Mouse (Mus musculus) myocyte (in vitro differentiated cells): ENCODE data around the gene Pot1b. TPM values are rescaled to one million over a fixed set of nuclear protein-coding genes. Genes with fewer than 3 reads are reported as not detected.

Source experiments
- H3K27me3 ChIP-seq: one replicate; pipeline ENCODE4 v1.6.1; 2011; ENCODE audit not compliant: control insufficient read depth, insufficient read depth, insufficient read length
- H3K36me3 ChIP-seq: one replicate; pipeline ENCODE4 v1.6.1; 2011; ENCODE audit not compliant: control insufficient read depth, insufficient read depth
- H3K4me2 ChIP-seq: one replicate; pipeline ENCODE4 v1.6.1; 2011; ENCODE audit warnings: low read depth, control low read depth
- H3K4me3 ChIP-seq: one replicate; pipeline ENCODE4 v1.5.1; 2011; ENCODE audit warnings: mild to moderate bottlenecking, control low read depth, moderate library complexity
- H3K79me2 ChIP-seq: one replicate; pipeline ENCODE4 v1.6.1; 2011; ENCODE audit not compliant: control insufficient read depth, insufficient read depth
- H3ac ChIP-seq: one replicate; pipeline ENCODE4 v1.6.1; 2011; ENCODE audit not compliant: control insufficient read depth, insufficient read length
- CEBPB ChIP-seq: IDR thresholded peaks from 2 replicates; pipeline ENCODE4 v1.6.1; 2011; ENCODE audit warnings: mild to moderate bottlenecking, moderate library complexity; ENCODE audit not compliant: poor library complexity, insufficient read depth, severe bottlenecking
- E2F4 ChIP-seq: IDR thresholded peaks from one replicate; pipeline ENCODE4 v1.6.1; 2011; ENCODE audit warnings: mild to moderate bottlenecking, control low read depth, moderate library complexity; ENCODE audit not compliant: insufficient read depth
- MAX ChIP-seq: IDR thresholded peaks from one replicate; pipeline ENCODE4 v1.6.1; 2011; ENCODE audit warnings: low read depth, mild to moderate bottlenecking, control low read depth
- MYOD1 ChIP-seq, 3 experiments: IDR thresholded peaks; one replicate each; pipeline ENCODE4 v1.6.1; 2011; ENCODE audit warnings: control low read depth in 2 of 3, low read depth in 2 of 3, mild to moderate bottlenecking in 2 of 3, moderate library complexity in 1 of 3; ENCODE audit not compliant: insufficient read length in 2 of 3, control insufficient read depth in 1 of 3
- MYOG ChIP-seq, 3 experiments: IDR thresholded peaks; one replicate each; pipeline ENCODE4 v1.6.1; 2011; ENCODE audit warnings: control low read depth in 2 of 3, low read depth in 2 of 3, mild to moderate bottlenecking in 2 of 3; ENCODE audit not compliant: insufficient read length in 2 of 3, control insufficient read depth in 1 of 3, insufficient read depth in 1 of 3
- POLR2A ChIP-seq: IDR thresholded peaks from one replicate; pipeline ENCODE4 v1.6.1; 2011; ENCODE audit warnings: low read depth, mild to moderate bottlenecking, control low read depth, moderate library complexity; ENCODE audit not compliant: insufficient read length
- POLR2AphosphoS2 ChIP-seq: IDR thresholded peaks from one replicate; pipeline ENCODE4 v1.6.1; 2011; ENCODE audit warnings: low read depth, control low read depth; ENCODE audit not compliant: insufficient read length
- REST ChIP-seq: IDR thresholded peaks from one replicate; pipeline ENCODE4 v1.6.1; 2011; ENCODE audit warnings: mild to moderate bottlenecking, control low read depth, moderate library complexity; ENCODE audit not compliant: insufficient read depth, insufficient read length
- SRF ChIP-seq: IDR thresholded peaks from one replicate; pipeline ENCODE4 v1.6.1; 2011; ENCODE audit warnings: low read depth; ENCODE audit not compliant: control insufficient read depth, insufficient read length
- TCF12 ChIP-seq: IDR thresholded peaks from one replicate; pipeline ENCODE4 v1.6.1; 2011; ENCODE audit warnings: mild to moderate bottlenecking, control low read depth; ENCODE audit not compliant: poor library complexity, insufficient read depth, severe bottlenecking
- TCF3 ChIP-seq: IDR thresholded peaks from one replicate; pipeline ENCODE4 v1.6.1; 2011; ENCODE audit warnings: low read depth, control low read depth; ENCODE audit not compliant: insufficient read length
- USF1 ChIP-seq: IDR thresholded peaks from one replicate; pipeline ENCODE4 v1.6.1; 2011; ENCODE audit warnings: low read depth, mild to moderate bottlenecking, control low read depth, moderate library complexity
- polyA plus RNA-seq: library from polyadenylated mRNA; unstranded; fragments of >200 nt; fragmentation: generic; extraction: Trizol; gene quantifications from one replicate; pipeline ENCODE4 v1.2.1, GENCODE M21; 2012; ENCODE audit warnings: missing spikeins

Gene Pot1b
- polyA plus RNA-seq, 1 experiment = 0.96 TPM

DNA sequence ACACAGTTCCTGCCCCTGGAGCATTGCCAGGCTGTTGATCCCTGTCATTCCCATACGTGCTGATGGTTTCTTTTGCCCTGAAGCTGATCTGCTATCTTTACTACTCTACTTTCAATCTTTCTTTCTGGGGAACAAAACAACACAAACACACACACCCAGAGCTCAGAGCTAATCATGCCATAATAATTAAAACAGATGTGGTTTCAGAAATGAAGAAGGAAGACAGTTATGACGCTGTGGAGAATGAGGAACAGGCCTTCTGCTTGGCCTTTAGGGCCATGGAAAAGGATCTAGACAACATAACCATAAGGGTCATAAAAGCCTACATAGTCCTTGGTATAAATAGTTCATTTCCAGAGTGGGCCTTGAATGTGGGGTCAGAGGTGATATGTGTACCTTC lies 9.8 kb upstream of the Pot1b start:
- H3K27me3 ChIP-seq = no peaks in the 10 kb centered on the region
- TF ChIP-seq MAX (no peak), E2F4 (no peak)

DNA sequence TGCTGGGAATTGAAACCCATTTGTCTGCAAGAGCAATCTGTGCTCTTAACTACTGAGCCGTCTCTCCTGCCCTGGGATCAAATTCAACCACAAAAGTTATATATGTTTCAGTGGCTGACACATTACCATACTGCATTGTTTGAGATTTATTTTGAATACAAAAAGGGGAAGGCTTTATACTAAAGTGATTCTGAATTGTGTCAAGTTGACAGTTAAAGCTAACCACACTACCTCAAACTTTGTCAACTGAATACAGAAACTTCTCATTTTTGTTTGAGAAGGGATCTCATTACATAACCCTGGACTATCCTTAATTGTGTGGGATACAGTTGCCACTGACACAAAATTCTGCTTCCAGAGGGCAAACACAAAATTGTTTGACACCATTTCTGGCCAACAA lies 8.8 kb upstream of the Pot1b start:
- no peak overlapping the region for H3K4me3 ChIP-seq
- no peaks in the 10 kb centered on the region for H3K27me3 ChIP-seq
- H3ac ChIP-seq = no peak overlapping the region
- H3K36me3 ChIP-seq = no peaks in the 10 kb centered on the region
- no peak overlapping the region for H3K4me2 ChIP-seq
- TF ChIP-seq TCF12 (no peak), POLR2A (no peak), CEBPB (no peak), SRF (no peak), REST (no peak), MYOG (IDR thresholded peaks at IDR 0.05; ENCODE audit: control insufficient read depth in 1 of 3, insufficient read depth in 1 of 3, insufficient read length in 2 of 3, low read depth in 2 of 3) (no peak), TCF3 (no peak), MYOD1 (IDR thresholded peaks at IDR 0.05; ENCODE audit: control insufficient read depth in 1 of 3, insufficient read length in 2 of 3, low read depth in 2 of 3) (no peak), E2F4 (no peak), MAX (no peak), USF1 (no peak), POLR2AphosphoS2 (no peak)
- no peaks in the 10 kb centered on the region for H3K79me2 ChIP-seq

More for the DNA sequence above, 9.8 kb upstream of the Pot1b start:
- no peak overlapping the region for H3K4me3 ChIP-seq
- no peaks in the 10 kb centered on the region for H3K36me3 ChIP-seq
- H3K79me2 ChIP-seq = no peaks in the 10 kb centered on the region
- H3ac ChIP-seq = no peak overlapping the region
- H3K4me2 ChIP-seq = no peak overlapping the region

DNA sequence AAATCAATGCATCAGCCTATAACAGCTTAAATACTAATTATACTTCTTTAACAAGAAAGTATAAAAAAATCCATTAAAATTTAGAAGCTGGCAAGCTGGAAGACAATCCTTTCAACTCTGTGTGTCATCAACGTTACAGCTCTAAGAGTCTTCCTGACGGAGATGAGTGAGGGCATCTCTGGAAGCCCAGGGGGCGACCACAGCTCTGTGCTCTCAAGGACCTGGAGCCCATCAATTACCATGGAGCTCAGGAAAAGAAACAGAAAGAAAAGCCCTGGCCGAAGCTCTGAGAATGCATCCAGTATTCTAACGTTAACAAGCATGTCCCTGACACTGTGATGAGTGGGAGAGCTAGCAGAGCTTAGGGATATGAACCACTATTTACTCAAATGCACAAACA lies 9.6 kb downstream of the Pot1b start:
- no peak for TF ChIP-seq TCF3
- no peak for TF ChIP-seq TCF12
- TF ChIP-seq POLR2A = no peak
- TF ChIP-seq POLR2AphosphoS2 = no peak
- no peaks in the 10 kb centered on the region for H3K79me2 ChIP-seq
- no peak overlapping the region for H3ac ChIP-seq
- H3K4me3 ChIP-seq = no peak overlapping the region
- no peaks in the 10 kb centered on the region for H3K36me3 ChIP-seq
- H3K27me3 ChIP-seq = no peaks in the 10 kb centered on the region
- H3K4me2 ChIP-seq = no peak overlapping the region

DNA sequence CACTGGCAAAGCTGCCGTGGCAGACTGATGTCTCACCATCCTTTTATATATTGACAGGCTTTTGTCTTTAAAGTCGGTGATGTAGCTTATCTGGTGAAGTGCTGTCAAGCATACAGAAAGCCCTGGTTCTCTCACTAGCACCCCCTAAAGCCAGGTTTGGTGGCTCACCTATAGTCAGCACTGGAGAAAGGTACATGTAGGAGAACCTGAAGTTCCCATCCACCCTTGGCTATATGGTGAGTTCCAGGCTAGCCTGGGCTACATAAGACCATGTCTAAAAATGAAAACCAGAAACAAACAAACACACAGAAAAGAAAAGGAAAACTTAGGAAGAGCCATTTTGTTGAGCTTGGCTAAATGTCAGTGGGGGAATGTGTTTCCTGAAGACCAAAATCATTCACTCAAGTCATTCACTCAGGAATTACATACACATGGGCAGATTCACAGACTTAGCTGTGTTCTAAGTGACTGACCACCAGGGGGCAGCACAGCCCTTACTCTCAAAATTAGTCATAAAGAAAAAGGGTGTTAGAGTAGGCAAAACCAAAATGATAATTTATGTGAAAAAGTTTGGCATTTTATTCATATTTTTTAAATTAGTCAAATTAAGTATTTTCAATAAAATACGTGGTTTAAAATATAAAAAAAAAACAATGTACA lies 10.1 kb downstream of the Pot1b start:
- H3K4me2 ChIP-seq = no peak overlapping the region
- no peak overlapping the region for H3K4me3 ChIP-seq
- TF ChIP-seq REST (no peak), SRF (no peak), TCF3 (no peak), USF1 (no peak), MAX (no peak), MYOD1 (IDR thresholded peaks at IDR 0.05; ENCODE audit: control insufficient read depth in 1 of 3, insufficient read length in 2 of 3, low read depth in 2 of 3) (no peak), TCF12 (no peak), POLR2A (no peak), CEBPB (no peak)
- no peaks in the 10 kb centered on the region for H3K27me3 ChIP-seq
- no peaks in the 10 kb centered on the region for H3K36me3 ChIP-seq
- H3ac ChIP-seq = no peak overlapping the region
- no peaks in the 10 kb centered on the region for H3K79me2 ChIP-seq

DNA sequence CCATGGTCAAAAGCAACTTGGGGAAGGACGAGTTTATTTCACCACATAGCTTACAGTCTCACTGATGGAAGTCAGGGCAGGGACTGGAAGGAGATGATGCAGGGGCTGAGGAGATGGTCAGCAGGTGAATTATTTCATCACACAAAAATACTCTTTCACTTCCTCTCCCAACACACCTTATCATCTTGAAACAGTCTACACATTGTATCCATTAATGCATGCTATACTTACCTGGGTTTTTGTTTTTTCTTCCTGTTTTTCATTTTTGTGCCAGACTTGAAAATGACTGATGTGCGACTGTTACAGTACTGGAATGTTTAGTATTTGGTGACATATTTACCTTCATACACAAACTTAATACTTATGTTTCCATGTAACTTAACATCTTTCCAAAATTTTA lies 13.0 kb downstream of the Pot1b start:
- H3K27me3 ChIP-seq = no peaks in the 10 kb centered on the region
- no peaks in the 10 kb centered on the region for H3K36me3 ChIP-seq
- H3K4me3 ChIP-seq = no peak overlapping the region
- H3K79me2 ChIP-seq = no peaks in the 10 kb centered on the region
- no peak overlapping the region for H3ac ChIP-seq
- TF ChIP-seq SRF = no peak
- TF ChIP-seq POLR2A = no peak
- no peak for TF ChIP-seq TCF12
- TF ChIP-seq CEBPB = no peak
- TF ChIP-seq MYOD1 (IDR thresholded peaks at IDR 0.05; ENCODE audit: control insufficient read depth in 1 of 3, insufficient read length in 2 of 3, low read depth in 2 of 3) = no peak
- no peak for TF ChIP-seq MYOG (IDR thresholded peaks at IDR 0.05; ENCODE audit: control insufficient read depth in 1 of 3, insufficient read depth in 1 of 3, insufficient read length in 2 of 3, low read depth in 2 of 3)
- no peak for TF ChIP-seq E2F4
- no peak for TF ChIP-seq POLR2AphosphoS2
- TF ChIP-seq TCF3 = no peak
- no peak for TF ChIP-seq USF1
- no peak for TF ChIP-seq MAX
- TF ChIP-seq REST = no peak
- no peak overlapping the region for H3K4me2 ChIP-seq
